Mouse (Mus musculus): ENCODE results near the gene Jph4. TPM values are rescaled to one million over a fixed set of nuclear protein-coding genes. Genes with fewer than 3 reads are reported as not detected.

The Jph4 gene
- total and polyA plus RNA-seq, 2 experiments = not detected

DNA sequence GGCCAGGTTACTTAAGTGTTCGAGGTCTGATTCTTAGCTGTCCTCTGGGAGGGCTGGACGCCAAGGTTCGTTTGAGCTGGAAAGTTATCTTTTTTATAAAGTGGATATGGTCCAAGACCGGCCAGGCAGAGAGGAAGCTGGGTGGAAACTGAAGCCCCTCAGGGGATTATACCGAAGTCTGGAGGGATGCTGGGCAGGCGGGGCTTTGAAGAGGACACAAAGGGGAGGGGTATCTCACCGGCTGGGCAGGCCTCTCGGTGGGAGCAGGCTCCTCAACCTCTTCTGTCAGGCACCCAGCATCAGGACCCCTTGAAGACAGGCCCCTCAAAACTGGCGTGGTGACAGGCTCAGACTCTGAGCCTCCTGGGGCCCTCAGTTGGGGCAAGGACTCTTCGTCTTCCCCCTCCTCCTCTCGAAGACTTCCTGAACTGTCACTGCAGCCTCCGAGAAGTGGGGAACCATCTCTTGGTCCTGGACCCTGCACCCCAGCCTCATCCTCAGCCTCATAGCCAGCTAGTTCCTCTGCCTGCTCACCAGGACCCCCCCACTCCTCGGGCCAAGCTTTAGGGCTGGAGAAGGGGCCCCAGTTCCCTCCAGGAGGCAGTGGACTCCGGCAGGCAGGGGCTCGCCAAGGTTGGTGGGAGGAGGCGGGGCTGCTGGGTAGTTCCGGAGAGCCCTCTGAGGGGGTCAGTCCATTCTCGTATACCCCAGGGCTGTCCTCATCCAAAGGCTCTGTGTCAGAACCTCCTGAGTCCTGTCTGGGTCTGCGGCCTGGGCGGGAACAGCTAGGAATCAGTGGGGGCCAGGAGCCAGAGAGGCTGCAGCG, 7.5 kb downstream of the Jph4 start:
- H3K36me3 ChIP-seq (ENCODE audit: control insufficient read depth, insufficient read depth, low read length) = no peaks in the 10 kb centered on the region
- H3K27ac ChIP-seq (replicated peaks; ENCODE audit: insufficient read depth, low read depth, low read length) = no peak overlapping the region
- WGBS = 21% methylated on average over 21 of the region's 21 CpGs
- H3K9ac ChIP-seq (ENCODE audit: low read depth, low read length) = no peak overlapping the region
- TF ChIP-seq POLR2A (IDR thresholded peaks at IDR 0.05; ENCODE audit: extremely low read depth, insufficient read depth, low read length) (no peak), CTCF (IDR thresholded peaks at IDR 0.05; ENCODE audit: low read depth, low read length) (no peak)
- H3K79me2 ChIP-seq (ENCODE audit: control insufficient read depth, insufficient read depth, low read length) = no peaks in the 10 kb centered on the region
- no peaks in the 10 kb centered on the region for H3K4me1 ChIP-seq (ENCODE audit: control insufficient read depth, insufficient read depth, low read length)
- peaks cover 9% of the 10 kb centered on the region for H3K27me3 ChIP-seq (ENCODE audit: control insufficient read depth, insufficient read depth, low read length)
- no peak overlapping the region for H3K4me3 ChIP-seq (ENCODE audit: insufficient read depth, low read depth, low read length)
- DNase-seq (ENCODE audit: extremely low read depth, low read depth, low spot score) = no peak

DNA sequence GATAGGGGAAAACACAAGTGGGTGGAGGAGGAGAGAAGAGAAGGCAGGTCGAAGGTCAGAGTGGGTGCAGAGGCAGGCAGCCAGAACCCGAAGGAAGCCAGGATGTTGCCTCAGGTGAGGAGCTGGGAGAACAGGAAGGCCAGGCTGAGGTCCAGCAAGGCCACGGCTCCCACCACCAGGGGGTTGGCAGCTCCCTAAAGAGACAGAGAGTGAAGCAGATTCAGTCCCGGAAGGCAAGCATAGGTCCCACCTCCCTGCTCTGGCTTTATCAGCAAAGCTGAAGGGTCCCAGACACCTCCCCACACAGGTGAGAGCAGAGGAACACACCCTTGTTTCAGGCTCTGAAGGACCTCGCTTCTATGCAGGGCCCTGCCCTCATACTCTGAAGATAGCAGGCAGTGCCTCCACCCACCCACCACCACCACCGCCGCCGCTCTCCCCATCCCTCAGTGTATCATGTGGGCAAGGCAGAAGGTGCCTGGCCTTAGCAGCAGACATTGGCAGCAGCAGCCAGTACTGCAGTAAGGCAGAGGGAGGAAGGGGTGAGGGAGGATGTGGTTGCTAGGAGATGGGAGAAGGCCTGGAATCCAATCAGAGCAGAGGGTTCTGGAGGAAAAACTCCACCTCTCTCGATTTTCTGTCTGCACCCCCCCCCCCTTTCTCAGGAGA, 8.4 kb downstream of the Jph4 start:
- Histone ChIP-seq H3K27me3 (ENCODE audit: control insufficient read depth, insufficient read depth, low read length) (peaks cover under 1% of the 10 kb centered on the region; the same call in 1 of the 2 replicates), H3K9ac (ENCODE audit: low read depth, low read length) (no peak overlapping the region), H3K79me2 (ENCODE audit: control insufficient read depth, insufficient read depth, low read length) (no peaks in the 10 kb centered on the region), H3K27ac (replicated peaks; ENCODE audit: insufficient read depth, low read depth, low read length) (no peak overlapping the region), H3K4me1 (ENCODE audit: control insufficient read depth, insufficient read depth, low read length) (no peaks in the 10 kb centered on the region), H3K4me3 (ENCODE audit: insufficient read depth, low read depth, low read length) (no peak overlapping the region), H3K36me3 (ENCODE audit: control insufficient read depth, insufficient read depth, low read length) (no peaks in the 10 kb centered on the region; the same call in 1 of the 2 replicates)
- WGBS = 45% methylated on average over 9 of the region's 9 CpGs
- DNase-seq (ENCODE audit: extremely low read depth, low read depth, low spot score) = no peak
- TF ChIP-seq CTCF (IDR thresholded peaks at IDR 0.05; ENCODE audit: low read depth, low read length) (no peak), POLR2A (IDR thresholded peaks at IDR 0.05; ENCODE audit: extremely low read depth, insufficient read depth, low read length) (no peak)

DNA sequence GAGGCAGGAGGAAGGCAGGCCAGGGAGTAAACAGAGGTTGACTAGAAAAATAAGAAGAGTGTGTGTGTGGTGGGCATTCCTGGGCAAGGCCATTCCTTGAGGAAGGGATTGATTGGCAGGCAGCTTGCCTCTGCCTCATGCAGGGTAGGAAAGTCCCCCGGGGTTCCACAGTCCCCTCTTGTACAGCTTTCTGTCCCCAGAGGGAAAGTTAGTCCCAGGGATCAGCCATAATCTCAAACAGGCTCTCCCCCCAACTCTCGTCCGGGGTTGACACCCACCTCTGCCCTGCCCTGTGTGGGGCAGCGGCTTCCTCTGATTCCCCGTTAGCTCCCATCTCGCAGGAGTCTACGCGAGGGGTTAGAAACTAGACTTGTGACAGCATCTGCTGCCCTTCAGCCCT, 9.7 kb downstream of the Jph4 start:
- Histone ChIP-seq H3K27me3 (ENCODE audit: control insufficient read depth, insufficient read depth, low read length) (no peaks in the 10 kb centered on the region), H3K36me3 (ENCODE audit: control insufficient read depth, insufficient read depth, low read length) (no peaks in the 10 kb centered on the region; the same call in 1 of the 2 replicates), H3K79me2 (ENCODE audit: control insufficient read depth, insufficient read depth, low read length) (no peaks in the 10 kb centered on the region), H3K4me3 (ENCODE audit: insufficient read depth, low read depth, low read length) (no peak overlapping the region), H3K27ac (replicated peaks; ENCODE audit: insufficient read depth, low read depth, low read length) (no peak overlapping the region), H3K9ac (ENCODE audit: low read depth, low read length) (no peak overlapping the region), H3K4me1 (ENCODE audit: control insufficient read depth, insufficient read depth, low read length) (no peaks in the 10 kb centered on the region)
- DNase-seq (ENCODE audit: extremely low read depth, low read depth, low spot score) = no peak
- TF ChIP-seq CTCF (IDR thresholded peaks at IDR 0.05; ENCODE audit: low read depth, low read length) (no peak), POLR2A (IDR thresholded peaks at IDR 0.05; ENCODE audit: extremely low read depth, insufficient read depth, low read length) (no peak)
- WGBS = 87% methylated on average over 8 of the region's 8 CpGs

DNA sequence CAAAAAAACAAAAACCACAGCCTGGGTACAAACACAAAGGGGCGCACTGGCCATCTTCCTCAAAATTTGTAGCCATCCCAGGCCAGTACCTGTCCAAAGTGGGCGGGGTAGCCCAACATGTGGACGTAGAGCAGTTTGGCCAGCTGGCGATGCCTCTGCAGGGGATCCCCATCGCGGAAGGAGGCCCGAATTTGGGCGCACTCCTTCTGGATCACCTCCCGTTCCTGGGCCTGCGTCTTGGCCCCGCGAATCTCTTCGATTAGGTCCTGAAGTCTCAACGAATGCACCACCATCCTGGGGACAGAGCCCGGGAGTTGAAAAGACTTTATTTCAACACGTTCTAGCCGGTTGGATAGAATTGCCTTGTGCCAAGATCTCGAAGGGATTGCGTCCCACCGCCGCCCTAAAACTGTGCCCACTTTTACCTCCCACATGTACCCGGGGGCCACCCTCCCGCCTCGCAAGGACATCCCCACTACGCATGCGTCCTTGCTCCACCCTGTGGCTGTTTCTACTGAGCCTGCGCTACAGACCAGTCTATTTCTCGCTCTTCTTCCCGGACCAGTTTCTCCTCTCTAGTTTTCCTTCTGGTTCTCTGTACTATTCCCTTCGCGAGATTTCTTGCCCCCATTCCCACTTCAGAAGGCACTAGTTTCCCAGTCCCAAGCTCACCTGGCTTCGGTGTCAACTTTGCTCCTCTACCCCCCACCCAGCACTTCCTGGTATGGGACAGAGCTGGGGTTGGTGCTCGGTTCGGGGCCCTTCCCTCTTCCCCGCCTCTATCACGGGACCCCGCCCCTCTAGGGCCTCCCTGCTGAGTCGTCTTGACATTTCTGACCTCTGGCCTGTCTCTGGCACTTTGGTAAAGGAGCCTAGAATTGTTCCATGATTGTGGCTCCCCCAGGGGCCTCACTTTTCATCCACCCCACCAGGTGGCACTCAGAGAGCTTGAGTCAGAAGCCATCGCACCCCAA, 10.6 kb downstream of the Jph4 start, which contains the start of gene Ap1g2:
TSS of gene Ap1g2 (minus strand) at position 758 of the 974 bp plus-strand sequence.
- Histone ChIP-seq H3K9ac (ENCODE audit: low read depth, low read length) (peak within 1 kb of the TSS; percentile 65), H3K4me3 (ENCODE audit: insufficient read depth, low read depth, low read length) (peak within 1 kb of the TSS; percentile 62), H3K79me2 (ENCODE audit: control insufficient read depth, insufficient read depth, low read length) (no peaks in the 10 kb centered on the region), H3K27ac (replicated peaks; ENCODE audit: insufficient read depth, low read depth, low read length) (peak within 1 kb of the TSS; percentile 64), H3K36me3 (ENCODE audit: control insufficient read depth, insufficient read depth, low read length) (no peaks in the 10 kb centered on the region; the same call in 1 of the 2 replicates), H3K4me1 (ENCODE audit: control insufficient read depth, insufficient read depth, low read length) (no peaks in the 10 kb centered on the region), H3K27me3 (ENCODE audit: control insufficient read depth, insufficient read depth, low read length) (no peaks in the 10 kb centered on the region)
- TF ChIP-seq CTCF (IDR thresholded peaks at IDR 0.05; ENCODE audit: low read depth, low read length) (peak; percentile 22; the same call in 1 of the 2 replicates), POLR2A (IDR thresholded peaks at IDR 0.05; ENCODE audit: extremely low read depth, insufficient read depth, low read length) (no peak)
- DNase-seq (ENCODE audit: extremely low read depth, low read depth, low spot score) = peak; percentile 70
- 2% methylated on average over 39 of the region's 39 CpGs for WGBS

DNA sequence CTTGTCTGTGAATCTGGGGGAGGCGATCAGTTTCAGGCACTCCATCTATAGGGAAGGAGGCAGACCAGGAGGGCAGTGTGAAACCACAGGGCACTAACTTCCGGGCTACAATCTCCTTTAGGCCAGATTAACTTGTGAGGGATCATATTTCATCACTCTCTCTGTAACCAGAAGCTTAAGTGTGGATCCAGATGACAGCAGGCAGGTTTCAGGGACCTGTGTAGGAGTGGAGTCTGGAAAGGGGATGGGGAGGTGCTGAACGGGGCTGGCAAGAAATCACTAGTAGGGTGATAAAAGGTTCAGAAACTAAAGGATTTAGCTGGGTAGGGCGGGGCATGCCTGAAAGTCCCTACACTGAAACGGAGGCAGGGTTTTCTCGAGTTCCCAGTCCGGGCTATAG, 11.3 kb downstream of the Jph4 start:
- TF ChIP-seq CTCF (IDR thresholded peaks at IDR 0.05; ENCODE audit: low read depth, low read length) (no peak), POLR2A (IDR thresholded peaks at IDR 0.05; ENCODE audit: extremely low read depth, insufficient read depth, low read length) (no peak)
- 30% methylated on average over 7 of the region's 7 CpGs for WGBS
- Histone ChIP-seq H3K27ac (replicated peaks; ENCODE audit: insufficient read depth, low read depth, low read length) (no peak overlapping the region), H3K4me1 (ENCODE audit: control insufficient read depth, insufficient read depth, low read length) (no peaks in the 10 kb centered on the region), H3K36me3 (ENCODE audit: control insufficient read depth, insufficient read depth, low read length) (no peaks in the 10 kb centered on the region; the same call in 1 of the 2 replicates), H3K9ac (ENCODE audit: low read depth, low read length) (no peak overlapping the region), H3K79me2 (ENCODE audit: control insufficient read depth, insufficient read depth, low read length) (no peaks in the 10 kb centered on the region), H3K27me3 (ENCODE audit: control insufficient read depth, insufficient read depth, low read length) (no peaks in the 10 kb centered on the region), H3K4me3 (ENCODE audit: insufficient read depth, low read depth, low read length) (no peak overlapping the region)
- no peak for DNase-seq (ENCODE audit: extremely low read depth, low read depth, low spot score)
